Mouse (Mus musculus) midbrain, embryonic 11.5 days (tissue): ENCODE results near the gene Snx1. TPM values are rescaled to one million over a fixed set of nuclear protein-coding genes. Genes with fewer than 3 reads are reported as not detected.
A peak's percentile ranks its signal among the peaks of the same experiment; 100 is the strongest.

ENCODE experiments used
- ATAC-seq: fragments of 200-750 bp; cut with Nextera tagmentation; 2 replicates; pipeline ENCODE4 v1.8.0; 2017; ENCODE audit warnings: moderate TSS enrichment, moderate library complexity; ENCODE audit not compliant: low FRiP score
- DNase-seq: peaks from one replicate; pipeline ENCODE4 v3.0.0; 2015; ENCODE audit warnings: low spot score; ENCODE audit errors: missing footprints
- H3K27ac ChIP-seq: fragments of 300-500 bp; sonication (generic); 2 replicates; pipeline ENCODE4 v1.5.1; 2014; ENCODE audit warnings: low read depth, low read length
- H3K27me3 ChIP-seq: fragments of 300-500 bp; sonication (generic); 2 replicates; pipeline ENCODE4 v1.6.1; 2014; ENCODE audit warnings: mild to moderate bottlenecking, low read length, moderate library complexity, mixed read lengths; ENCODE audit not compliant: control insufficient read depth, insufficient read depth
- H3K36me3 ChIP-seq: fragments of 300-500 bp; sonication (generic); 2 replicates; pipeline ENCODE4 v1.6.1; 2014; ENCODE audit warnings: mild to moderate bottlenecking, low read length, moderate library complexity, mixed read lengths; ENCODE audit not compliant: control insufficient read depth, insufficient read depth
- H3K4me1 ChIP-seq: fragments of 300-500 bp; sonication (generic); 2 replicates; pipeline ENCODE4 v1.6.1; 2014; ENCODE audit warnings: low read length; ENCODE audit not compliant: control insufficient read depth, insufficient read depth
- H3K4me2 ChIP-seq: fragments of 300-500 bp; sonication (generic); 2 replicates; pipeline ENCODE4 v1.6.1; 2014; ENCODE audit warnings: mild to moderate bottlenecking, moderate library complexity
- H3K4me3 ChIP-seq: fragments of 300-500 bp; sonication (generic); 2 replicates; pipeline ENCODE4 v1.5.1; 2014; ENCODE audit warnings: low read depth, low read length
- H3K9ac ChIP-seq: fragments of 300-500 bp; sonication (generic); 2 replicates; pipeline ENCODE4 v1.6.1; 2014; ENCODE audit warnings: low read length
- H3K9me3 ChIP-seq: fragments of 300-500 bp; sonication (generic); 2 replicates; pipeline ENCODE4 v1.6.1; 2016; ENCODE audit warnings: low read length; ENCODE audit not compliant: control insufficient read depth
- WGBS: fragments of 180-500 bp; shearing (Covaris S2); extraction: QIAGEN DNeasy Blood & Tissue Kit; methylation state at CpG from one replicate; pipeline ENCODE4 v1.1.7; 2014; 5-methylcytosine and 5-hydroxymethylcytosine counted together
- polyA plus RNA-seq: library from polyadenylated mRNA; unstranded; fragments of >200 nt; fragmentation: Nextera tagmentation; extraction: Ambion mirVana; gene quantifications from 2 replicates; pipeline ENCODE4 v1.2.1, GENCODE M21; 2014

Gene Snx1
- polyA plus RNA-seq, 1 experiment from 2014 or later, result 147 TPM

- no peaks in the 10 kb centered on the region for H3K9me3 ChIP-seq
- H3K4me3 ChIP-seq, result no peak overlapping the region
- H3K4me2 ChIP-seq, result no peak overlapping the region
- DNase-seq (no peak), ATAC-seq (no peak)
- no peak overlapping the region for H3K27ac ChIP-seq
- no peaks in the 10 kb centered on the region for H3K4me1 ChIP-seq
- peaks cover 14% of the 10 kb centered on the region; the same call in 1 of the 2 replicates for H3K36me3 ChIP-seq
- no peak overlapping the region for H3K9ac ChIP-seq
- WGBS, result 93% methylated on average over 7 of the region's 7 CpGs
- H3K27me3 ChIP-seq, result no peaks in the 10 kb centered on the region
Measured at GRCm38 (mm10) chr9:66138193-66138592, 11.8 kb upstream of the Snx1 start.

DNA sequence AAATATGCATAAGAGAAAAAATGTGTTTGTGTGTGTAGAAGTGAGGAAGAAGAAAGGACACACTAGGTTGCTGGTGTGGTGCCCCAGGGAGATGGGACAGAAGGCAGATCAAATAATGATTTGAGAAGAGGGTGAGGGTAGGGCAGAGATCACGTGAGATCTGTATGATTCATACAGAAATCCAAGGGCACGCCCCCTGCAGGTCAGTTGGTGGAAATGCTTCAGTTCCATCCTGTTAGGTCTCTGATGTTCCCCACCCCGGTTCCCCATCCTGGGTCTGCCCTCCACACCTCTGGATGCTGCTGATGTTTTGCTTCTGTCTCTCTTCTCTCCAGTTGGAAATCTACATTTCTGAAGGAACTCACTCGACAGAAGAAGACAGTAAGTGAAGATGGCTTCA lies 9.6 kb upstream of the Snx1 start:
- H3K36me3 ChIP-seq, result peaks cover 14% of the 10 kb centered on the region; the same call in 1 of the 2 replicates
- DNase-seq, result no peak

GRCm38 (mm10) chr9:66131466-66131865 lies 5.1 kb upstream of the Snx1 start:
- H3K9me3 ChIP-seq, result no peaks in the 10 kb centered on the region
- 96% methylated on average over 2 of the region's 2 CpGs for WGBS
- no peaks in the 10 kb centered on the region for H3K27me3 ChIP-seq
- DNase-seq, result peak; percentile 47
- 0 out of 2 replicates have a peak, but pooled peaks cover 2% of the 10 kb centered on the region for H3K36me3 ChIP-seq
- ATAC-seq, result no peak
- no peak overlapping the region for H3K27ac ChIP-seq
- H3K9ac ChIP-seq, result no peak overlapping the region
- no peak overlapping the region for H3K4me2 ChIP-seq
- H3K4me1 ChIP-seq, result peaks cover 7% of the 10 kb centered on the region; the same call in 1 of the 2 replicates
- no peak overlapping the region for H3K4me3 ChIP-seq

More for the DNA sequence above, 9.6 kb upstream of the Snx1 start:
- Histone ChIP-seq H3K27ac (no peak overlapping the region), H3K9me3 (no peaks in the 10 kb centered on the region), H3K4me2 (no peak overlapping the region), H3K4me1 (no peaks in the 10 kb centered on the region), H3K27me3 (no peaks in the 10 kb centered on the region), H3K4me3 (no peak overlapping the region), H3K9ac (no peak overlapping the region)
- ATAC-seq, result no peak
- 55% methylated on average over 4 of the region's 4 CpGs for WGBS

- WGBS, result 97% methylated on average over 4 of the region's 4 CpGs
- no peak for ATAC-seq
- no peak overlapping the region for H3K4me3 ChIP-seq
Measured at GRCm38 (mm10) chr9:66127884-66128283, 1.5 kb upstream of the Snx1 start.

GRCm38 (mm10) chr9:66127193-66127546 lies 783 bp upstream of the Snx1 start:
- Histone ChIP-seq H3K27ac (no peak overlapping the region), H3K36me3 (no peaks in the 10 kb centered on the region), H3K4me2 (peak overlapping the region; percentile 77), H3K27me3 (no peaks in the 10 kb centered on the region), H3K4me3 (peak overlapping the region; percentile 47), H3K9ac (peak overlapping the region; percentile 72), H3K9me3 (no peaks in the 10 kb centered on the region), H3K4me1 (peaks cover 23% of the 10 kb centered on the region)
- ATAC-seq, result no peak
- 56% methylated on average over 6 of the region's 6 CpGs for WGBS
- peak; percentile 82 for DNase-seq

More at GRCm38 (mm10) chr9:66127884-66128283, 1.5 kb upstream of the Snx1 start:
- H3K4me1 ChIP-seq, result peaks cover 23% of the 10 kb centered on the region
- no peak overlapping the region for H3K4me2 ChIP-seq
- H3K27ac ChIP-seq, result no peak overlapping the region
- DNase-seq, result peak; percentile 73
- H3K9ac ChIP-seq, result no peak overlapping the region
- H3K9me3 ChIP-seq, result no peaks in the 10 kb centered on the region
- H3K36me3 ChIP-seq, result no peaks in the 10 kb centered on the region
- no peaks in the 10 kb centered on the region for H3K27me3 ChIP-seq

- Histone ChIP-seq H3K4me1 (peaks cover 23% of the 10 kb centered on the region), H3K4me2 (peak overlapping the region; percentile 77), H3K4me3 (peak overlapping the region; percentile 47), H3K9ac (peak overlapping the region; percentile 72; the same call in 1 of the 2 replicates), H3K36me3 (no peaks in the 10 kb centered on the region), H3K27ac (peak overlapping the region; percentile 37), H3K27me3 (no peaks in the 10 kb centered on the region), H3K9me3 (no peaks in the 10 kb centered on the region)
- DNase-seq (peak; percentile 93), ATAC-seq (no peak)
- 60% methylated on average over 12 of the region's 12 CpGs for WGBS
Measured at GRCm38 (mm10) chr9:66125543-66126455, 588 bp downstream of the Snx1 start.

DNA sequence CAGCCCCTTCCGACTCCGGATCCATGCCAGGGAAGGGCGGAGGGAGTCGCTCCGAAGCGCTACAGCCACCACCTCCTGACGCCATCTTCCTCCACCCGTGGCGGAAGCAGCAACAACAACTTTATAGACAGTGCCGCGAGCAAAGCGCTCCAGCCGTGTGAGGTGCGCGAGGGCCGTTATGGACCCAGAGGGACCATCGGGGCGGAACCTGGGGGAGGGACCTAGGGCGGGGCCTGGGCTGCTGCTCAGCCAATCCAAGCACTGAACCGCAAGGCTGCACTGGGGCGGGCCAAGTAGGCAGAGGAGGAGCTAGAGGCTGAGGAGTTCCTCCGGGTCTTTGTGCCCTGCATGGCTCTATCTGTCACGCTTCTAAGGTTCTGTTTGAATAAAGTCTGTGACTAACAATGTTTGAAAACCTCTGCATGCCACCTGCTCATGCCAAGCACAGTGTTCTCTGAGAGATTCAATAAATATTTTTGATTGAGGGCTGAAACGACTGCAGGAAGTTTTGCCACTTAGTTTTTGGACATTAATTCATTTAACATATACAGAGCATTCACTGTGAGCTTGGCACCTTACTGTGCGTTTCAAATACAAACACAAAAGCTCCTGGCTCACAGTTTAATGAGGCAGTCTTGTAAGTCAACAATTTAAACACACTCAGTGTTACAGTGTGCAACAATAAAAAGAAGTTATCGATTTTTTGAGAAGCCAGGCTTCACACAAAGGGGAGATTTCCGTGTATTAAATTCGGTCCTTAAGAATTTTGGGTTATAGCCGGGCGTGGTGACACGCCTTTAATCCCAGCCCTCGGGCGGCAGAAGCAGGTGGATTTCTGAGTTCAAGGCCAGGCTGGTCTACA lies 1.5 kb downstream of the Snx1 start:
- peak; percentile 99 for DNase-seq
- Histone ChIP-seq H3K4me2 (peak overlapping the region; percentile 73), H3K9me3 (no peaks in the 10 kb centered on the region), H3K4me3 (peak overlapping the region; percentile 81), H3K27ac (peak overlapping the region; percentile 85), H3K9ac (peak overlapping the region; percentile 88), H3K27me3 (no peaks in the 10 kb centered on the region), H3K4me1 (peaks cover 23% of the 10 kb centered on the region), H3K36me3 (no peaks in the 10 kb centered on the region)
- ATAC-seq, result peak; percentile 98
- 15% methylated on average over 33 of the region's 33 CpGs for WGBS

DNA sequence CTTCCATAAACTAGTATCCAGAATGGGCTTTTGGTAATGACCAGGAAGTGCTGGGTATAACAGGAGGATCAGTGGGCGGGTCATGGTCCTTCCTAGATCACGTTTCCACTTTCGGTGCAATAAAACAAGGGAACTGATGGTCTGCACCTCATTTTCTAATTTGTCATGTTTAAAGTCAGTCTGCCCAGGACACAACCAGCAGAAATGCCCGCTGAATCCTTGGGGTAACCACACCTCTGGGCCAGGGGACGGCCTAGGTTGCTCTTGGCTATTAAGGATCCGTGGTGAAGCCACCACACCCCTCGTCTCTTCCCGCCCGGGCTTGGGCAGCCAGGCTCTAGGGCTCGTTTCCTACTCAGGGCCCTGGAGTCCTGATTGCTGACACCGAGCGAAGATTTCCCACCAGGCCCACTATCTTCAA lies 2.3 kb downstream of the Snx1 start:
- H3K4me1 ChIP-seq, result peaks cover 23% of the 10 kb centered on the region
- ATAC-seq (peak; percentile 47), DNase-seq (peak; percentile 93)
- peak overlapping the region; percentile 73 for H3K4me2 ChIP-seq
- no peaks in the 10 kb centered on the region for H3K9me3 ChIP-seq
- WGBS, result under 1% methylated on average over 12 of the region's 12 CpGs
- peak overlapping the region; percentile 88 for H3K9ac ChIP-seq
- H3K27me3 ChIP-seq, result no peaks in the 10 kb centered on the region
- H3K36me3 ChIP-seq, result no peaks in the 10 kb centered on the region
- peak overlapping the region; percentile 81 for H3K4me3 ChIP-seq
- H3K27ac ChIP-seq, result peak overlapping the region; percentile 85
